Mouse (Mus musculus) lung, adult 2 months (tissue): ENCODE results near the gene Pla2g6. TPM values are rescaled to one million over a fixed set of nuclear protein-coding genes. Genes with fewer than 3 reads are reported as not detected.

ENCODE experiments used
- DNase-seq: peaks from one replicate; pipeline ENCODE4 v3.0.0; 2022
- H3K4me1 ChIP-seq: fragments of 200-500 bp; 2 replicates; pipeline ENCODE4 v1.6.1; 2011; ENCODE audit warnings: low read length; ENCODE audit not compliant: control insufficient read depth, insufficient read depth
- H3K4me3 ChIP-seq: fragments of 200-500 bp; replicated peaks from 2 replicates; pipeline ENCODE3; 2011; ENCODE audit warnings: low read depth, mild to moderate bottlenecking, control low read depth, low read length; ENCODE audit errors: extremely low read depth
- CTCF ChIP-seq: fragments of 200-500 bp; IDR thresholded peaks from 2 replicates; pipeline ENCODE4 v1.5.1; 2011; ENCODE audit warnings: mild to moderate bottlenecking, low read length, control low read depth; ENCODE audit not compliant: insufficient read depth
- POLR2A ChIP-seq: fragments of 200-500 bp; IDR thresholded peaks from 2 replicates; pipeline ENCODE4 v1.6.1; 2011; ENCODE audit warnings: low read depth, mild to moderate bottlenecking, control low read depth, low read length, borderline replicate concordance; ENCODE audit errors: extremely low read depth
- WGBS: fragments of 180-500 bp; shearing (Covaris S2); methylation state at CpG from one replicate; pipeline ENCODE4 v1.1.7; 2018; 5-methylcytosine and 5-hydroxymethylcytosine counted together
- polyA plus RNA-seq: library from polyadenylated mRNA; depleted of rRNA; stranded (reverse); fragments of >200 nt; gene quantifications from 2 replicates; pipeline ENCODE4 v1.2.3, GENCODE M21; 2012

Pla2g6 gene
- polyA plus RNA-seq, 1 experiment, result 26.1 TPM

GRCm38 (mm10) chr15:79268521-79268920 lies 59.7 kb downstream of the Pla2g6 start:
- no peak for TF ChIP-seq POLR2A
- TF ChIP-seq CTCF, result no peak
- 16% methylated on average over 1 of the region's 1 CpGs for WGBS
- Histone ChIP-seq H3K4me1 (peaks cover 6% of the 10 kb centered on the region), H3K4me3 (no peak overlapping the region)
- DNase-seq, result no peak

GRCm38 (mm10) chr15:79265384-79265783 lies 62.8 kb downstream of the Pla2g6 start:
- WGBS, result 56% methylated on average over 4 of the region's 4 CpGs
- Histone ChIP-seq H3K4me1 (peaks cover 2% of the 10 kb centered on the region; the same call in 1 of the 2 replicates), H3K4me3 (no peak overlapping the region)
- TF ChIP-seq CTCF (no peak), POLR2A (no peak)
- DNase-seq, result no peak

- 89% methylated on average over 6 of the region's 6 CpGs for WGBS
- TF ChIP-seq CTCF (no peak), POLR2A (no peak)
- Histone ChIP-seq H3K4me3 (no peak overlapping the region), H3K4me1 (peaks cover 2% of the 10 kb centered on the region; the same call in 1 of the 2 replicates)
- DNase-seq, result no peak
Observed at GRCm38 (mm10) chr15:79263726-79264125, 64.5 kb downstream of the Pla2g6 start.

- WGBS, result 90% methylated on average over 3 of the region's 3 CpGs
- H3K4me3 ChIP-seq, result no peak overlapping the region
Observed at GRCm38 (mm10) chr15:79262786-79263309, 65.3 kb downstream of the Pla2g6 start.

GRCm38 (mm10) chr15:79262375-79262774 lies 65.8 kb downstream of the Pla2g6 start:
- Histone ChIP-seq H3K4me3 (no peak overlapping the region), H3K4me1 (peaks cover 2% of the 10 kb centered on the region; the same call in 1 of the 2 replicates)
- TF ChIP-seq CTCF (no peak), POLR2A (no peak)
- WGBS, result 19% methylated on average over 13 of the region's 13 CpGs
- DNase-seq, result no peak

More at GRCm38 (mm10) chr15:79262786-79263309, 65.3 kb downstream of the Pla2g6 start:
- peaks cover 2% of the 10 kb centered on the region; the same call in 1 of the 2 replicates for H3K4me1 ChIP-seq
- no peak for DNase-seq
- TF ChIP-seq CTCF, result no peak
- no peak for TF ChIP-seq POLR2A

- TF ChIP-seq POLR2A, result no peak
- TF ChIP-seq CTCF, result no peak
- H3K4me1 ChIP-seq, result peaks cover 2% of the 10 kb centered on the region; the same call in 1 of the 2 replicates
- 4% methylated on average over 22 of the region's 28 CpGs for WGBS
- no peak overlapping the region for H3K4me3 ChIP-seq
- DNase-seq, result no peak
Observed at GRCm38 (mm10) chr15:79261757-79262156, 66.4 kb downstream of the Pla2g6 start.

GRCm38 (mm10) chr15:79261095-79261725 lies 67.0 kb downstream of the Pla2g6 start:
- Histone ChIP-seq H3K4me1 (peaks cover 2% of the 10 kb centered on the region; the same call in 1 of the 2 replicates), H3K4me3 (peak overlapping the region; percentile 33)
- WGBS, result 2% methylated on average over 60 of the region's 62 CpGs
- DNase-seq, result peak; percentile 40
- TF ChIP-seq CTCF, result no peak
- TF ChIP-seq POLR2A, result no peak

- TF ChIP-seq POLR2A, result no peak
- TF ChIP-seq CTCF, result no peak
- DNase-seq, result no peak
- 34% methylated on average over 17 of the region's 17 CpGs for WGBS
- no peak overlapping the region for H3K4me3 ChIP-seq
- peaks cover 2% of the 10 kb centered on the region; the same call in 1 of the 2 replicates for H3K4me1 ChIP-seq
Observed at GRCm38 (mm10) chr15:79258521-79258920, 69.7 kb downstream of the Pla2g6 start.

GRCm38 (mm10) chr15:79254661-79255060 lies 73.5 kb downstream of the Pla2g6 start, which contains the start of gene Slc16a8:
Slc16a8 (minus strand) TSS chr15:79254761.
- WGBS, result 58% methylated on average over 3 of the region's 3 CpGs
- Histone ChIP-seq H3K4me1 (peaks cover 5% of the 10 kb centered on the region; the same call in 1 of the 2 replicates), H3K4me3 (no peak within 1 kb of the TSS)
- DNase-seq, result no peak
- TF ChIP-seq CTCF (no peak), POLR2A (no peak)

GRCm38 (mm10) chr15:79252580-79252979 lies 75.6 kb downstream of the Pla2g6 start:
- Histone ChIP-seq H3K4me3 (no peak overlapping the region), H3K4me1 (peaks cover 5% of the 10 kb centered on the region; the same call in 1 of the 2 replicates)
- no peak for DNase-seq
- 31% methylated on average over 24 of the region's 24 CpGs for WGBS
- TF ChIP-seq CTCF (no peak), POLR2A (no peak)
